Mouse (Mus musculus) lung, embryonic 14.5 days (tissue): ENCODE data around the gene Chmp5. TPM values are rescaled to one million over a fixed set of nuclear protein-coding genes. Genes with fewer than 3 reads are reported as not detected.

Experiments used
- ATAC-seq: fragments of 200-750 bp; cut with Nextera tagmentation; 2 replicates; pipeline ENCODE4 v1.8.0; 2017; ENCODE audit warnings: mild to moderate bottlenecking, moderate TSS enrichment, moderate library complexity; ENCODE audit not compliant: insufficient read depth
- DNase-seq: peaks from one replicate; pipeline ENCODE4 v3.0.0-alpha.2; 2015
- H3K27ac ChIP-seq: fragments of 300-500 bp; sonication (generic); 2 replicates; pipeline ENCODE4 v1.5.1; 2014; ENCODE audit warnings: low read depth, mild to moderate bottlenecking, moderate library complexity
- H3K27me3 ChIP-seq: fragments of 300-500 bp; sonication (generic); 2 replicates; pipeline ENCODE4 v1.6.1; 2014; ENCODE audit warnings: low read length, control low read depth; ENCODE audit not compliant: insufficient read depth
- H3K36me3 ChIP-seq: fragments of 300-500 bp; sonication (generic); 2 replicates; pipeline ENCODE4 v1.6.1; 2014; ENCODE audit warnings: control low read depth; ENCODE audit not compliant: insufficient read depth
- H3K4me1 ChIP-seq: fragments of 300-500 bp; sonication (generic); 2 replicates; pipeline ENCODE4 v1.6.1; 2014; ENCODE audit warnings: antibody characterized with exemption, control low read depth; ENCODE audit not compliant: insufficient read depth
- H3K4me2 ChIP-seq: fragments of 300-500 bp; sonication (generic); 2 replicates; pipeline ENCODE4 v1.6.1; 2014; ENCODE audit warnings: mild to moderate bottlenecking
- H3K4me3 ChIP-seq: fragments of 300-500 bp; sonication (generic); 2 replicates; pipeline ENCODE4 v1.5.1; 2014; ENCODE audit warnings: low read depth, low read length
- H3K9ac ChIP-seq: fragments of 300-500 bp; sonication (generic); 2 replicates; pipeline ENCODE4 v1.6.1; 2014
- H3K9me3 ChIP-seq: fragments of 300-500 bp; sonication (generic); 2 replicates; pipeline ENCODE4 v1.6.1; 2016; ENCODE audit warnings: low read depth, low read length, control low read depth
- CTCF ChIP-seq: IDR thresholded peaks from 2 replicates; pipeline ENCODE4 v1.5.1; 2016; ENCODE audit warnings: antibody characterized with exemption, low read depth
- WGBS: fragments of 180-500 bp; shearing (Covaris S2); extraction: QIAGEN DNeasy Blood & Tissue Kit; methylation state at CpG from one replicate; pipeline ENCODE4 v1.1.7; 2014; 5-methylcytosine and 5-hydroxymethylcytosine counted together
- microRNA-seq: library from miRNA; unstranded; fragments of <30 nt; microRNA quantifications from one replicate; pipeline ENCODE4, GENCODE M21; 2016; ENCODE audit warnings: borderline number of aligned reads
- polyA plus RNA-seq: library from polyadenylated mRNA; unstranded; fragments of >200 nt; fragmentation: Nextera tagmentation; extraction: Ambion mirVana; gene quantifications from 2 replicates; pipeline ENCODE4 v1.2.1, GENCODE M21; 2014

The Chmp5 gene
- polyA plus RNA-seq, 1 experiment from 2014 or later: 90.7 TPM

DNA sequence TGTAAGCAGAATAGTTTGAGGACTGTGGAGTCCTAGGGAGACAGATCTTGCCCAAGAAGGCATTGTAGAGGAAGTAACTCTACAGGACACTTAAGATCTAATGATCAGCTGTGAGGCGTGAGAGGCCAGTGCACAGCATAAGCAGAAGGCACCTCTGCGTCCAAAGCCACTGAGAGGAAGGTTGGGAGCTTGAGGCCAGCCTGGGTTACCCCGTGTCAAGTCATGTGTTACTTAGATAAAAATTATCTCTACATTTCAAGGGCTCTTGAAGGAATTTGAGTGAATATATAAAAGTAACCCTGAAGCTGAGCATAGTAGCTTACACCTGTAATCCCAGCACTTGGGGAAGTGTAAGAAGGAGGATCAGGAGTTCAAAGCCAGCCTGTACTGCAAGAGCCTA lies 65.1 kb downstream of the Chmp5 start:
- Histone ChIP-seq H3K9me3 (no peaks in the 10 kb centered on the region), H3K4me1 (no peaks in the 10 kb centered on the region)
- no peak for DNase-seq

More for the DNA sequence above, 65.1 kb downstream of the Chmp5 start:
- H3K36me3 ChIP-seq: peaks cover 85% of the 10 kb centered on the region
- no peak overlapping the region for H3K27ac ChIP-seq
- no peak overlapping the region for H3K4me3 ChIP-seq
- no peak for TF ChIP-seq CTCF
- H3K27me3 ChIP-seq: no peaks in the 10 kb centered on the region
- 72% methylated on average over 3 of the region's 3 CpGs for WGBS
- no peak for ATAC-seq
- no peak overlapping the region for H3K9ac ChIP-seq
- H3K4me2 ChIP-seq: no peak overlapping the region

Small RNA genes within 50 kb of the gene (microRNA-seq; reads per million reads assigned to microRNA genes)
- 2.9 reads per million, percentile 7 among the genes with 10 or more reads in this experiment for gene Mir3094

Other genes with a start within 250 kb of the Chmp5 start
- gene Aptx, start 245.2 kb upstream of the Chmp5 start, polyA plus RNA-seq: 28.3 and 29.1 TPM in 2 replicates
- gene Dnaja1, start 226.3 kb upstream of the Chmp5 start, polyA plus RNA-seq: 386 and 393 TPM in 2 replicates
- 159 and 165 TPM in 2 replicates for gene Smu1, start 190.5 kb upstream of the Chmp5 start, polyA plus RNA-seq
- 64.4 and 66.5 TPM in 2 replicates for gene B4galt1, start 94.4 kb upstream of the Chmp5 start, polyA plus RNA-seq
- 0.58 TPM in 1 of 2 replicates, not detected in the other for gene Spink4, start 28.4 kb upstream of the Chmp5 start, polyA plus RNA-seq
- 210 and 228 TPM in 2 replicates for gene Bag1, start 113 bp upstream of the Chmp5 start, polyA plus RNA-seq
- 95.7 and 96.9 TPM in 2 replicates for gene Nfx1, start 22.5 kb downstream of the Chmp5 start, polyA plus RNA-seq
- gene Aqp7, start 99.7 kb downstream of the Chmp5 start, polyA plus RNA-seq: not detected in 2 replicates
- 0.24 and 0.51 TPM in 2 replicates for gene Aqp3, start 149.8 kb downstream of the Chmp5 start, polyA plus RNA-seq
- gene Nol6, start 176.0 kb downstream of the Chmp5 start, polyA plus RNA-seq: 27.2 and 32.4 TPM in 2 replicates
- gene Ube2r2, start 187.3 kb downstream of the Chmp5 start, polyA plus RNA-seq: 89.5 and 92.5 TPM in 2 replicates